ENCODE assay signal across 8 mouse cellular contexts in genomic region chr14:75837048-75837916, GRCm38 (mm10). TPM values are rescaled to one million over a fixed set of nuclear protein-coding genes. Genes with fewer than 3 reads are reported as not detected.
DNase-seq lines count a peak whose midpoint lies in the region; ATAC-seq lines count a peak whose summit lies in the region.

No protein-coding gene starts in this region.

- peak; percentile 47 for ATAC-seq in megakaryocyte progenitor cell, adult 5-6 weeks (replicated peaks; ENCODE audit: poor library complexity)

- peak; percentile 61 for DNase-seq in kidney, postnatal 14 days
- no peak for DNase-seq in kidney, adult 8-10 months
- DNase-seq in c-Kit-negative CD71-positive TER-119-positive erythroid progenitor cells, embryonic 14.5 days (ENCODE audit: low read depth, low spot score), result peak; percentile 64
- peak; percentile 68 for DNase-seq in induced T-regulatory cell, adult 2 months (ENCODE audit: low read depth)
- DNase-seq in frontal cortex, adult 2 months (ENCODE audit: extremely low spot score in 1 of 2, low spot score in 1 of 2), result no peak
- no peak for DNase-seq in left cerebral cortex, postnatal 36 days (ENCODE audit: low spot score in 2 of 2)
- no peak for DNase-seq in left cerebral cortex, adult 9 months (ENCODE audit: low spot score in 2 of 2)

- intact Hi-C loops in left cerebral cortex, postnatal 36 days (cut with DNase I), result no loop called here

RNA-seq across cellular contexts. Expression of gene Tpt1, which starts 7.6 kb away (rescaled TPM):
- 4,894 and 5,633 TPM in 2 replicates for total RNA-seq in megakaryocyte progenitor cell, adult 5-6 weeks (2015)
- 809 and 847 TPM in 2 replicates for total RNA-seq in megakaryocyte progenitor cell, adult 5-6 weeks (2017)
- 908 and 941 TPM in 2 replicates for polyA plus RNA-seq in frontal cortex, adult 2 months (2012; rRNA removed)
- total RNA-seq in left cerebral cortex, postnatal 36 days (2021), result 100 to 1,000 TPM; 939 to 945 TPM

RNA-seq across cellular contexts. Expression of gene Slc25a30, which starts 50.4 kb away (rescaled TPM):
- total RNA-seq in megakaryocyte progenitor cell, adult 5-6 weeks (2015), result 17.3 TPM in 2 replicates
- total RNA-seq in megakaryocyte progenitor cell, adult 5-6 weeks (2017), result 16.9 and 17.6 TPM in 2 replicates
- polyA plus RNA-seq in frontal cortex, adult 2 months (2012; rRNA removed), result 7.3 and 8.1 TPM in 2 replicates
- 10 to 100 TPM; 11.3 to 11.7 TPM for total RNA-seq in left cerebral cortex, postnatal 36 days (2021)

Comparison
In these comparisons a context has a peak if more than half of its experiments do, and no peak if none do; other contexts are left out.
1. DNase-seq: peak in kidney, postnatal 14 days (single experiment), c-Kit-negative CD71-positive TER-119-positive erythroid progenitor cells, embryonic 14.5 days (single experiment) and induced T-regulatory cell, adult 2 months (single experiment); none in kidney, adult 8-10 months (0 of 2), frontal cortex, adult 2 months (0 of 2), left cerebral cortex, postnatal 36 days (0 of 2) and left cerebral cortex, adult 9 months (0 of 2).